ENCODE assay signal across 16 mouse cellular contexts in the genomic region with DNA sequence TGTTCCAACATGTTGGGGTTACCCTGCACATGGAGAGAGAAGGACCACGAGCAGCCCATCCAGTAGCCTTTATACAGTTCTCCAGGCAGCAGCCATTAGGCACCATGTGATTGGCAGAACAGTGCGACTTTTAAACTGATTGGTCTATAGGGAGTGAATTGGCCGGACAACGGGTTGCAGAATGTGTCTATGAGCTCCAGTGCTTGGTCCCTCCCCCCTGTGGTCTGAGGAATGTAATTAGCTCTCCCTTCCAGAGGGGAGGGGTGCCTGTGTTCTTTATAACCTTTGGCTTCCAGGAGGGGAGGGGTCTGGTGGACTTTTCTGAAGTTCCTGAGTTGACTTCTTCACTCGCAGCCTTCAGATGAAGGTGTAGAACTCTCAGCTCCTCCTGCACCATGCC. TPM values are rescaled to one million over a fixed set of nuclear protein-coding genes. Genes with fewer than 3 reads are reported as not detected.
"Had no signal": no experiment of that assay in that cellular context is flagged by ENCODE, and none has a peak within 500 bp of the region (broad histone marks: within the 10 kb centered on the region; RNA-seq: fewer than 3 reads in every experiment).

No protein-coding gene starts in this region.

- DNase-seq: heart, postnatal 10 days; heart, postnatal 14 days; heart, postnatal 36 days; heart, postnatal 4 days; kidney, adult 11 months; kidney, adult 18-20 months; kidney, adult 2 months; kidney, adult 8-10 months; kidney, postnatal 10 days; kidney, postnatal 14 days; kidney, postnatal 25 days; kidney, postnatal 36 days; kidney, postnatal 4 days; layer of hippocampus, adult 9-11 months; layer of hippocampus, postnatal 36 days had no signal

RNA-seq across cellular contexts. Expression of gene Usp18, which starts 43.7 kb away (rescaled TPM):
- total RNA-seq: layer of hippocampus, postnatal 14 days had no signal
